Mouse (Mus musculus) cortical plate, adult 2 months (tissue): ENCODE results near the gene Itgav. TPM values are rescaled to one million over a fixed set of nuclear protein-coding genes. Genes with fewer than 3 reads are reported as not detected.

Experiments used
- H3K27ac ChIP-seq: fragments of 200-500 bp; 2 replicates; pipeline ENCODE4 v1.5.1; 2012; ENCODE audit warnings: low read length, control low read depth, inconsistent platforms; ENCODE audit not compliant: insufficient read depth
- H3K4me1 ChIP-seq: fragments of 200-500 bp; 2 replicates; pipeline ENCODE4 v1.6.1; 2011; ENCODE audit warnings: low read length; ENCODE audit not compliant: control insufficient read depth, insufficient read depth
- H3K4me3 ChIP-seq: fragments of 200-500 bp; 2 replicates; pipeline ENCODE4 v1.5.1; 2011; ENCODE audit warnings: mild to moderate bottlenecking, low read length, control low read depth; ENCODE audit not compliant: insufficient read depth
- CTCF ChIP-seq: fragments of 200-500 bp; IDR thresholded peaks from 2 replicates; pipeline ENCODE4 v1.5.1; 2011; ENCODE audit warnings: mild to moderate bottlenecking, control low read depth, low read length; ENCODE audit not compliant: insufficient read depth; ENCODE audit errors: extremely low read depth
- POLR2A ChIP-seq: fragments of 200-500 bp; IDR thresholded peaks from 2 replicates; pipeline ENCODE4 v1.6.1; 2011; ENCODE audit warnings: mild to moderate bottlenecking, low read length, control low read depth; ENCODE audit not compliant: insufficient read depth; ENCODE audit errors: extremely low read depth
- polyA plus RNA-seq: library from polyadenylated mRNA; depleted of rRNA; stranded (reverse); fragments of >200 nt; gene quantifications from 2 replicates; pipeline ENCODE4 v1.2.3, GENCODE M21; 2012

The Itgav gene
- polyA plus RNA-seq, 1 experiment = 97.2 TPM

- TF ChIP-seq CTCF (no peak), POLR2A (no peak)
Observed at GRCm38 (mm10) chr2:83797902-83798497, 73.8 kb downstream of the Itgav start.

DNA sequence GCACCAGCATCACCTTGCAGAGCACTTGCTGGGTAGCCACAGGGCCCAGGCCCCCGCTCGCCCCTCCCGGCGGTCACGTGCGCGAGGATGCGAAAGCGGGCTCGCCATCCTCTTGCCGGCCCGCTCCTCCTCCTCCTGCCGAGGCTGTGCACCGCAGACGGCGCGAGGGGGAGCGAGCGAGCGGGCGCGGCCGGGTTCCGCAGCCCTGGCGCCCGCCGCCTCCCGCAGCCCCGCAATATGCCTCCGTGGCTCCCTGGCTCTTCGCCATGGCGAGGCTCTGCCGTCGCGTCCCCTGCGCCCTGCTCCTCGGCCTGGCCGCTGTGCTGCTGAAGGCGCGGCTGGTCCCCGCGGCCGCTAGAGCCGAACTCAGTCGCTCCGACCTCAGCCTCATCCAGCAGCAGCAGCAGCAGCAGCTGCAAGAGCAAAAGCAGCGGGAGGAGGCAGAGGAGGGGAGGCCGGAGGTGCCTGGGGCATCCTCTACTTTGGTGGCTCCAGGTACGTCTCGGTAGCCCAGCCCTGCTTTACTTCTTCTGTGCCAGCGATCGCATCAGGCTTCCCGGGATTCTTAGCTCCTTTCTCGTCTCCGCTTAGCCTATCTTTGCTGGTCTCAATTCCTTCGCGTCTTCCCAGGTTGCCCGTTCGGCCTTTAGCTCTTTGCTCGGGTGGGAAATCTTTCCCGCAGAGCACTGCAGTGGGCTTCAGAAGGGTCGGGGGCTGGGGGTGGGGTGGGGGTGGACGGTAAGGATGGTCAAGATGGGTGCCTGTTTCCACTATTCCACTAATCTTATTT, 88.5 kb downstream of the Itgav start, which contains the start of gene Fam171b:
Fam171b (plus strand) TSS at position 154 of the 790 bp plus-strand sequence.
- Histone ChIP-seq H3K27ac (peak within 1 kb of the TSS; percentile 100), H3K4me1 (peaks cover 10% of the 10 kb centered on the region), H3K4me3 (peak within 1 kb of the TSS; percentile 98)
- TF ChIP-seq CTCF (no peak), POLR2A (no peak; the same call in 1 of the 2 replicates)

More at GRCm38 (mm10) chr2:83797902-83798497, 73.8 kb downstream of the Itgav start:
- Histone ChIP-seq H3K27ac (no peak overlapping the region), H3K4me3 (no peak overlapping the region), H3K4me1 (no peaks in the 10 kb centered on the region)

DNA sequence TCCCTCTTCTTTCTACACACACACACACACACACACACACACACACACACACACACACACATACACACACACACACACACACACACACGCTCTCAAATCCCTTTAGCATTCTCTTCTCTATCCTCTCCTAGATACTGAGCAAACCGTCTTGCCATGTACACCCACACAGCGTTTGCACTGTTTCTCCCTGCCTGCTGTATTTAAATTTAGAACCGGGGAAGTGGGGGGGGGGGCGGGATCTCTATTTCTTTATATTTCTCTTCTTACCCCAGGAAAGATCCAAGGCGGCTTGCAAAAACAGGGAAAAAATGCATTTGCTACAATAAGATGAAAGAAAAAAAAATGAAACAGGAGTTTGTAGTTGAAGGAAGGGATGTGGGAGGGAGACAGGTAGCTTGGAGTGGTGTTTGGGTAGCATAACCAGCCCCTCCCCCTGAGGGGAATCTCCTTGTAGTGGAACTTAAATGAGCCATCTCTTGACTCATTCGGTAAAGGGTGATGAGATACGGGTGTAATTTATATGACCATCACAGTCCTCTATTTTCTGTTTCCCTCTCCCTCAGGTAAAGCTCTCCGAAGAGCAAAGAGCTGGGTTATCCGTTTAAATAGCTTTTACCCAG, 89.2 kb downstream of the Itgav start:
- H3K4me1 ChIP-seq = peaks cover 12% of the 10 kb centered on the region
- H3K4me3 ChIP-seq = peak overlapping the region; percentile 98
- no peak for TF ChIP-seq CTCF
- TF ChIP-seq POLR2A = no peak
- H3K27ac ChIP-seq = peak overlapping the region; percentile 96

DNA sequence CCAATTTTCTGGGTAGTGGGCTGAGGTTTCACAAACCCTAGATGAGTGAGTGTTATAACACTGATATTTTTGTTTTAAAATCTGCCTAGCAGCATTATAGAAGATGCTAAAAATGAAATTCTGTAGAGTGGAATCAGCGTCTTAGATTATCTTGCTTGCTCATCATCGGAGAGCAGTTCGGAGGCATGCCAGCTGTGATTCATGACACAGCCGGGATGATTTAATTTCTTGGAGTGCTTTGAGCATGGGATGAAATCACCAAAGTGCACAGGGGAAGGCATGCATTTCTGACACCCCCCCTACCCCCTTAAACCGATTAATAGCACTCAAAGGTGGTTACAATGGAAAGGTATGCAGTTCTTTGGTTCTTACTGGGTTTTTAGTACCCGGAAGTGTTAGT, 89.8 kb downstream of the Itgav start:
- Histone ChIP-seq H3K4me1 (peaks cover 14% of the 10 kb centered on the region), H3K4me3 (peak overlapping the region; percentile 98), H3K27ac (peak overlapping the region; percentile 96)
- TF ChIP-seq CTCF = no peak
- no peak for TF ChIP-seq POLR2A

DNA sequence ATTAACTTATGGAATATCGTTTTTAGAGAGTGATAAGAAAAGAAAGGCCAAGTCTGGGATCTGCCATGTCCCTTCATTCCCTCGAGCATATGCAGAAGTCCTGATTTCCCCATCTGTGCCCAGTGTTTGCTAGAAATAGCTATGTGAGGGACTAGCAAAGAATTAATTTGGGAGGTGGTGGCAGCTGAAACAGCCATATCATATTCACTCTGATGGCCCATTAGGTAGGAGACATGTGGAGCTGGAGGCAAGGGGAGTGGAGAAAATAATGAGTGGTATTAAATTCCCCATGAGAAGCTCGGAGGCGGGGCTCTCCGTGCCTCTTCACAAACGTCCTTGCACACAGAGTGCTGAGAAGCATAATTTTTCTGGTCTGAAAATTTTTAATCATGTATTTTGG, 92.0 kb downstream of the Itgav start:
- Histone ChIP-seq H3K4me3 (no peak overlapping the region; the same call in 1 of the 2 replicates), H3K27ac (no peak overlapping the region), H3K4me1 (peaks cover 14% of the 10 kb centered on the region)
- TF ChIP-seq POLR2A = no peak
- no peak for TF ChIP-seq CTCF

GRCm38 (mm10) chr2:83825161-83825560, 101.0 kb downstream of the Itgav start:
- Histone ChIP-seq H3K27ac (no peak overlapping the region), H3K4me1 (peaks cover 5% of the 10 kb centered on the region)
- no peak for TF ChIP-seq CTCF
- TF ChIP-seq POLR2A = no peak

GRCm38 (mm10) chr2:83828895-83829539, 104.8 kb downstream of the Itgav start:
- Histone ChIP-seq H3K4me3 (no peak overlapping the region), H3K4me1 (peaks cover 9% of the 10 kb centered on the region), H3K27ac (no peak overlapping the region; the same call in 1 of the 2 replicates)
- no peak for TF ChIP-seq POLR2A
- no peak for TF ChIP-seq CTCF

More at GRCm38 (mm10) chr2:83825161-83825560, 101.0 kb downstream of the Itgav start:
- H3K4me3 ChIP-seq = no peak overlapping the region

DNA sequence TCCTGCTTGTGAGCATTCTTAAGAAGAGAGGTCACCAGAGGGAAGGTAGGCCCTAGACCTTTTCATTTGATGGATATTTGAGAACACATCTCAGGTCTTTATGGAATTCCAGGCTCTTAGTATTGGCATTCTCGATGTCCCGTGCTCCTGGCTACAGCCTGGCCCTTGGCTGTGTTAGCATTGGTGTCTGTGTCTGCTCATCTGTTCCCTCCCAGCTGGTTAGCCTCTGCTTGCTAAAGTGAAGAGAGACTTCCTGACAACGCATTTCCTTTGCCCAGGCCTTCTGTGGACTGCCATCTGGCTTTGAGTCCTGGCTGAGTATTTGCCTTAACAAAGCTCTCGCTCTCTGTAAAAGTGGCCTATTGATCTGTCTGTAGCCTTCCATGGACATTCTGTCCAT, 108.7 kb downstream of the Itgav start:
- TF ChIP-seq CTCF (no peak), POLR2A (no peak)
- no peak overlapping the region for H3K4me3 ChIP-seq
- H3K4me1 ChIP-seq = peaks cover 5% of the 10 kb centered on the region
- H3K27ac ChIP-seq = no peak overlapping the region
